Mouse (Mus musculus) cortical plate, adult 2 months (tissue): ENCODE measurements around the gene Sp100.
"Not testable (repeated sequence)": the region's sequence is repeated elsewhere in the genome, so short reads cannot be mapped to it uniquely, and the experiment has no call there.

Experiments
- CTCF ChIP-seq: fragments of 200-500 bp; IDR thresholded peaks from 2 replicates; pipeline ENCODE4 v1.5.1; 2011; ENCODE audit warnings: mild to moderate bottlenecking, control low read depth, low read length; ENCODE audit not compliant: insufficient read depth; ENCODE audit errors: extremely low read depth
- POLR2A ChIP-seq: fragments of 200-500 bp; IDR thresholded peaks from 2 replicates; pipeline ENCODE4 v1.6.1; 2011; ENCODE audit warnings: mild to moderate bottlenecking, low read length, control low read depth; ENCODE audit not compliant: insufficient read depth; ENCODE audit errors: extremely low read depth

- TF ChIP-seq CTCF, POLR2A: not testable (repeated sequence)
Measured at GRCm38 (mm10) chr1:85604341-85604740, 45.4 kb upstream of the Sp100 start.
